9 mouse cellular contexts compared by ENCODE assay signal in genomic region chr9:45932571-45933415, GRCm38 (mm10). TPM values are rescaled to one million over a fixed set of nuclear protein-coding genes. Genes with fewer than 3 reads are reported as not detected.
A peak's percentile ranks its signal among the peaks of the same experiment; 100 is the strongest.
DNase-seq lines count a peak whose midpoint lies in the region; ATAC-seq and TF ChIP-seq lines count a peak whose summit lies in the region.
"Had no signal": no experiment of that assay in that cellular context is flagged by ENCODE, and none has a peak within 500 bp of the region (broad histone marks: within the 10 kb centered on the region; RNA-seq: fewer than 3 reads in every experiment).

No protein-coding gene starts in this region.

- 58% methylated on average over 11 of the region's 11 CpGs for WGBS in heart, adult 2 months
- 43% methylated on average over 11 of the region's 11 CpGs for WGBS in stomach, postnatal 0 days

- TF ChIP-seq EP300 in heart, adult 2 months (IDR thresholded peaks at IDR 0.05; ENCODE audit: insufficient read depth, low read depth, low read length), result no peak
- no peak for TF ChIP-seq EP300 in stomach, postnatal 0 days (optimal IDR thresholded peaks at IDR 0.05)

- no peak for ATAC-seq in stomach, postnatal 0 days (ENCODE audit: low FRiP score, low TSS enrichment)

- peaks cover 3% of the 10 kb centered on the region for H3K4me1 ChIP-seq in heart, adult 2 months (ENCODE audit: control insufficient read depth, insufficient read depth, low read length)
- H3K4me1 ChIP-seq in stomach, postnatal 0 days (replicated peaks; ENCODE audit: control insufficient read depth, insufficient read depth), result no peaks in the 10 kb centered on the region

- TF ChIP-seq CTCF in heart, adult 2 months (IDR thresholded peaks at IDR 0.05), result no peak
- TF ChIP-seq CTCF in stomach, postnatal 0 days (IDR thresholded peaks at IDR 0.05; ENCODE audit: low read depth), result no peak

- H3K9me3 ChIP-seq in stomach, postnatal 0 days (ENCODE audit: control insufficient read depth, low read length), result no peaks in the 10 kb centered on the region

- H3K27ac ChIP-seq in heart, adult 2 months, result peak overlapping the region; percentile 44
- peak overlapping the region; percentile 82 for H3K27ac ChIP-seq in stomach, postnatal 0 days (replicated peaks)

- no peaks in the 10 kb centered on the region for H3K27me3 ChIP-seq in heart, adult 2 months (ENCODE audit: control insufficient read depth, insufficient read depth, low read length)
- H3K27me3 ChIP-seq in stomach, postnatal 0 days (ENCODE audit: control insufficient read depth, insufficient read depth, low read length), result no peaks in the 10 kb centered on the region
- H3K27me3 ChIP-seq: CH12.LX had no signal

- H3K4me2 ChIP-seq in stomach, postnatal 0 days (replicated peaks; ENCODE audit: low read depth), result peak overlapping the region; percentile 54

- H3K36me3 ChIP-seq in heart, adult 2 months (ENCODE audit: control insufficient read depth, insufficient read depth, low read length), result no peaks in the 10 kb centered on the region
- H3K36me3 ChIP-seq in stomach, postnatal 0 days (ENCODE audit: control insufficient read depth, insufficient read depth, low read length), result peaks cover 14% of the 10 kb centered on the region

- intact Hi-C loops in heart, adult 2 months (cut with DNase I), result no loop called here
- intact Hi-C loops in heart, postnatal 10 days (cut with DNase I), result no loop called here

- H3K4me3 ChIP-seq in heart, adult 2 months, result no peak overlapping the region
- H3K4me3 ChIP-seq in stomach, postnatal 0 days (ENCODE audit: low read depth, low read length), result peak overlapping the region; percentile 39

- H3K79me2 ChIP-seq in heart, adult 2 months (replicated peaks; ENCODE audit: control insufficient read depth, insufficient read depth, low read length), result no peaks in the 10 kb centered on the region

- no peak for DNase-seq in heart, adult 2 months
- DNase-seq in heart, postnatal 10 days, result no peak
- DNase-seq in thymus, postnatal 0 days (ENCODE audit: low spot score), result peak; percentile 49
- DNase-seq in thymus, postnatal 10 days (ENCODE audit: low spot score in 2 of 2), result no peak
- DNase-seq in layer of hippocampus, postnatal 36 days, result peak; percentile 40 to 55
- DNase-seq in stomach, postnatal 0 days (ENCODE audit: low spot score), result no peak
- DNase-seq in urinary bladder, postnatal 36 days (ENCODE audit: low spot score in 2 of 2), result no peak
- no peak for DNase-seq in T-cell, adult 2 months (ENCODE audit: low spot score)

- 0 out of 2 replicates have a peak, but pooled peaks have one; percentile 15 for TF ChIP-seq POLR2A in heart, adult 2 months (IDR thresholded peaks at IDR 0.05; ENCODE audit: insufficient read depth, low read depth, low read length)

- peak overlapping the region; percentile 8; the same call in 1 of the 2 replicates for H3K9ac ChIP-seq in heart, adult 2 months (ENCODE audit: low read depth, low read length)
- H3K9ac ChIP-seq in stomach, postnatal 0 days (ENCODE audit: low read length), result peak overlapping the region; percentile 71

RNA-seq across cellular contexts. Expression of gene Tagln, which starts 3.1 kb away (rescaled TPM):
- 10 to 100 TPM; 84.0 to 93.6 TPM for total RNA-seq in heart, adult 2 months (2021)
- 97.6 and 116 TPM in 2 replicates for polyA plus RNA-seq in heart, adult 2 months (2012; rRNA removed)
- 10 to 100 TPM; 72.1 to 90.1 TPM for total RNA-seq in heart, postnatal 10 days (2021)
- polyA plus RNA-seq in thymus, postnatal 0 days (2015; fragmentation: Nextera tagmentation; extraction: Ambion mirVana), result 13.0 and 16.2 TPM in 2 replicates
- 1 to 10 TPM; 7.8 to 9.3 TPM for total RNA-seq in layer of hippocampus, postnatal 36 days (2021)
- 881 and 1,168 TPM in 2 replicates for polyA plus RNA-seq in stomach, postnatal 0 days (2015; fragmentation: Nextera tagmentation; extraction: Ambion mirVana)

RNA-seq across cellular contexts. Expression of gene Sidt2, which starts 22.3 kb away (rescaled TPM):
- 10 to 100 TPM; 71.6 to 81.7 TPM for total RNA-seq in heart, adult 2 months (2021)
- polyA plus RNA-seq in heart, adult 2 months (2012; rRNA removed), result 216 and 414 TPM in 2 replicates
- total RNA-seq in heart, postnatal 10 days (2021), result 10 to 100 TPM; 71.5 to 75.4 TPM
- polyA plus RNA-seq in thymus, postnatal 0 days (2015; fragmentation: Nextera tagmentation; extraction: Ambion mirVana), result 58.0 and 64.2 TPM in 2 replicates
- total RNA-seq in layer of hippocampus, postnatal 36 days (2021), result 10 to 100 TPM; 77.5 to 82.1 TPM
- polyA plus RNA-seq in stomach, postnatal 0 days (2015; fragmentation: Nextera tagmentation; extraction: Ambion mirVana), result 41.0 and 46.1 TPM in 2 replicates

RNA-seq across cellular contexts. Expression of gene Rnf214, which starts 26.1 kb away (rescaled TPM):
- 10 to 100 TPM; 31.8 to 37.1 TPM for total RNA-seq in heart, adult 2 months (2021)
- polyA plus RNA-seq in heart, adult 2 months (2012; rRNA removed), result 12.5 and 21.8 TPM in 2 replicates
- total RNA-seq in heart, postnatal 10 days (2021), result 10 to 100 TPM; 33.5 to 35.9 TPM
- 27.0 and 35.6 TPM in 2 replicates for polyA plus RNA-seq in thymus, postnatal 0 days (2015; fragmentation: Nextera tagmentation; extraction: Ambion mirVana)
- total RNA-seq in layer of hippocampus, postnatal 36 days (2021), result 10 to 100 TPM; 68.2 to 76.1 TPM
- polyA plus RNA-seq in stomach, postnatal 0 days (2015; fragmentation: Nextera tagmentation; extraction: Ambion mirVana), result 18.9 and 22.3 TPM in 2 replicates

RNA-seq across cellular contexts. Expression of gene Pcsk7, which starts 26.5 kb away (rescaled TPM):
- total RNA-seq in heart, adult 2 months (2021), result 10 to 100 TPM; 12.2 to 13.9 TPM
- 18.4 and 26.8 TPM in 2 replicates for polyA plus RNA-seq in heart, adult 2 months (2012; rRNA removed)
- 10 to 100 TPM; 23.5 to 27.2 TPM for total RNA-seq in heart, postnatal 10 days (2021)
- 24.2 and 31.3 TPM in 2 replicates for polyA plus RNA-seq in thymus, postnatal 0 days (2015; fragmentation: Nextera tagmentation; extraction: Ambion mirVana)
- total RNA-seq in layer of hippocampus, postnatal 36 days (2021), result 10 to 100 TPM; 23.3 to 25.3 TPM
- 17.8 and 19.7 TPM in 2 replicates for polyA plus RNA-seq in stomach, postnatal 0 days (2015; fragmentation: Nextera tagmentation; extraction: Ambion mirVana)

Comparison
In these comparisons a context has a peak if more than half of its experiments do, and no peak if none do; other contexts are left out.
1. DNase-seq: peak in thymus, postnatal 0 days (single experiment) and layer of hippocampus, postnatal 36 days (2 of 2); none in heart, adult 2 months (0 of 2), heart, postnatal 10 days (0 of 2), thymus, postnatal 10 days (0 of 2), stomach, postnatal 0 days (single experiment), urinary bladder, postnatal 36 days (0 of 2) and T-cell, adult 2 months (single experiment).
2. RNA of gene Tagln, which starts 3.1 kb away (total RNA-seq): 84.0 to 93.6 TPM in heart, adult 2 months and 72.1 to 90.1 TPM in heart, postnatal 10 days; 7.8 to 9.3 TPM in layer of hippocampus, postnatal 36 days; every median in the first group is over 4 times any median in the second.